In genomic region chr4:141536291-141537225, GRCm38 (mm10) we compare ENCODE assay signal across 8 mouse cellular contexts. TPM values are rescaled to one million over a fixed set of nuclear protein-coding genes. Genes with fewer than 3 reads are reported as not detected.
DNase-seq lines count a peak whose midpoint lies in the region; ATAC-seq and TF ChIP-seq lines count a peak whose summit lies in the region.

No protein-coding gene starts in this region.

- no peaks in the 10 kb centered on the region for H3K27me3 ChIP-seq in embryonic facial prominence, embryonic 13.5 days
- no peaks in the 10 kb centered on the region for H3K27me3 ChIP-seq in kidney, embryonic 15.5 days
- H3K27me3 ChIP-seq in liver, adult 2 months (ENCODE audit: control insufficient read depth, insufficient read depth, low read length): no peaks in the 10 kb centered on the region
- H3K27me3 ChIP-seq in stomach, embryonic 15.5 days (replicated peaks): no peaks in the 10 kb centered on the region

- peaks cover 23% of the 10 kb centered on the region for H3K4me1 ChIP-seq in embryonic facial prominence, embryonic 13.5 days
- peaks cover 46% of the 10 kb centered on the region for H3K4me1 ChIP-seq in kidney, embryonic 15.5 days
- H3K4me1 ChIP-seq in liver, adult 2 months (ENCODE audit: control insufficient read depth, insufficient read depth, low read length): peaks cover 7% of the 10 kb centered on the region; the same call in 1 of the 2 replicates
- peaks cover 13% of the 10 kb centered on the region; the same call in 1 of the 2 replicates for H3K4me1 ChIP-seq in stomach, embryonic 15.5 days

- peak; percentile 84 for DNase-seq in A20 (ENCODE audit: low read depth, low spot score)
- peak; percentile 41 to 46 for DNase-seq in adrenal gland, postnatal 4 days (ENCODE audit: low spot score in 2 of 2)
- peak; percentile 56 to 57 for DNase-seq in heart, adult 9 months (ENCODE audit: low spot score in 2 of 2)
- DNase-seq in liver, adult 2 months (ENCODE audit: extremely low read depth, low read depth, low spot score): peak; percentile 74
- peak; percentile 50 for DNase-seq in naive thymus-derived CD4-positive, alpha-beta T cell, adult 2 months (ENCODE audit: low read depth)

- ATAC-seq in embryonic facial prominence, embryonic 13.5 days (ENCODE audit: insufficient number of reproducible peaks, insufficient read depth, low FRiP score, low TSS enrichment, low read depth): no peak
- peak; percentile 14 for ATAC-seq in kidney, embryonic 15.5 days (replicated peaks; ENCODE audit: low FRiP score)
- ATAC-seq in stomach, embryonic 15.5 days (ENCODE audit: insufficient read depth, low FRiP score, low read depth): peak; percentile 24; the same call in 1 of the 2 replicates

- no peak for TF ChIP-seq CTCF in liver, adult 2 months (IDR thresholded peaks at IDR 0.05; ENCODE audit: low read depth, low read length)

- peaks cover 39% of the 10 kb centered on the region; the same call in 1 of the 2 replicates for H3K79me2 ChIP-seq in liver, adult 2 months (ENCODE audit: control insufficient read depth, insufficient read depth, low read length)

- H3K36me3 ChIP-seq in embryonic facial prominence, embryonic 13.5 days: no peaks in the 10 kb centered on the region
- no peaks in the 10 kb centered on the region for H3K36me3 ChIP-seq in kidney, embryonic 15.5 days
- no peaks in the 10 kb centered on the region for H3K36me3 ChIP-seq in liver, adult 2 months (ENCODE audit: control insufficient read depth, insufficient read depth, low read length)
- H3K36me3 ChIP-seq in stomach, embryonic 15.5 days: no peaks in the 10 kb centered on the region

- no peaks in the 10 kb centered on the region for H3K9me3 ChIP-seq in embryonic facial prominence, embryonic 13.5 days
- H3K9me3 ChIP-seq in kidney, embryonic 15.5 days (replicated peaks): no peaks in the 10 kb centered on the region
- no peaks in the 10 kb centered on the region for H3K9me3 ChIP-seq in stomach, embryonic 15.5 days

- peak overlapping the region; percentile 94 for H3K9ac ChIP-seq in embryonic facial prominence, embryonic 13.5 days
- H3K9ac ChIP-seq in kidney, embryonic 15.5 days: peak overlapping the region; percentile 96
- peak overlapping the region; percentile 76 for H3K9ac ChIP-seq in liver, adult 2 months (ENCODE audit: low read depth, low read length)
- peak overlapping the region; percentile 53 for H3K9ac ChIP-seq in stomach, embryonic 15.5 days

- WGBS in embryonic facial prominence, embryonic 13.5 days: under 1% methylated on average over 61 of the region's 61 CpGs
- under 1% methylated on average over 61 of the region's 61 CpGs for WGBS in kidney, embryonic 15.5 days
- under 1% methylated on average over 61 of the region's 61 CpGs for WGBS in liver, adult 2 months
- under 1% methylated on average over 61 of the region's 61 CpGs for WGBS in stomach, embryonic 15.5 days

- H3K4me3 ChIP-seq in embryonic facial prominence, embryonic 13.5 days: peak overlapping the region; percentile 87
- peak overlapping the region; percentile 86 for H3K4me3 ChIP-seq in kidney, embryonic 15.5 days (replicated peaks)
- peak overlapping the region; percentile 78 for H3K4me3 ChIP-seq in liver, adult 2 months (ENCODE audit: insufficient read depth, low read depth, low read length)
- H3K4me3 ChIP-seq in stomach, embryonic 15.5 days (replicated peaks): peak overlapping the region; percentile 61

- 0 out of 2 replicates have a peak, but pooled peaks have one; percentile 27 for TF ChIP-seq POLR2A in liver, adult 2 months (IDR thresholded peaks at IDR 0.05; ENCODE audit: extremely low read depth, insufficient read depth, low read length)

- peak overlapping the region; percentile 98 for H3K4me2 ChIP-seq in embryonic facial prominence, embryonic 13.5 days
- H3K4me2 ChIP-seq in kidney, embryonic 15.5 days: peak overlapping the region; percentile 92
- peak overlapping the region; percentile 89 for H3K4me2 ChIP-seq in stomach, embryonic 15.5 days

- peak overlapping the region; percentile 99 for H3K27ac ChIP-seq in embryonic facial prominence, embryonic 13.5 days
- H3K27ac ChIP-seq in kidney, embryonic 15.5 days: peak overlapping the region; percentile 100
- H3K27ac ChIP-seq in liver, adult 2 months (replicated peaks; ENCODE audit: insufficient read depth, low read depth, low read length): peak overlapping the region; percentile 80
- peak overlapping the region; percentile 99 for H3K27ac ChIP-seq in stomach, embryonic 15.5 days

RNA-seq across cellular contexts. Expression of gene Spen, which starts 1.8 kb away (rescaled TPM):
- total RNA-seq in adrenal gland, postnatal 4 days (2021): 10 to 100 TPM; 57.4 to 67.8 TPM
- 11.6 and 12.7 TPM in 2 replicates for polyA plus RNA-seq in embryonic facial prominence, embryonic 13.5 days (2015; fragmentation: Nextera tagmentation; extraction: Ambion mirVana)
- polyA plus RNA-seq in kidney, embryonic 15.5 days (2015; fragmentation: Nextera tagmentation; extraction: Ambion mirVana): 10.3 and 11.1 TPM in 2 replicates
- 8.1 and 9.1 TPM in 2 replicates for total RNA-seq in liver, adult 2 months (2014; rRNA removed)
- polyA plus RNA-seq in liver, adult 2 months (2012; rRNA removed): 5.9 and 7.5 TPM in 2 replicates
- 8.4 and 10.4 TPM in 2 replicates for polyA plus RNA-seq in stomach, embryonic 15.5 days (2015; fragmentation: Nextera tagmentation; extraction: Ambion mirVana)
